Mouse (Mus musculus) embryo, embryonic 10 days (tissue): ENCODE measurements at regions not wholly inside any gene's neighbourhood (a gene's known extent, or its start where the extent isn't known, plus 50 kb on each side); places are given as distances from the start of the nearest gene placed in this dataset.
A peak's percentile ranks its signal among the peaks of the same experiment; 100 is the strongest.

Experiments
- DNase-seq: peaks from one replicate; pipeline ENCODE4 v3.0.0-alpha.2; 2015; ENCODE audit warnings: low spot score

DNA sequence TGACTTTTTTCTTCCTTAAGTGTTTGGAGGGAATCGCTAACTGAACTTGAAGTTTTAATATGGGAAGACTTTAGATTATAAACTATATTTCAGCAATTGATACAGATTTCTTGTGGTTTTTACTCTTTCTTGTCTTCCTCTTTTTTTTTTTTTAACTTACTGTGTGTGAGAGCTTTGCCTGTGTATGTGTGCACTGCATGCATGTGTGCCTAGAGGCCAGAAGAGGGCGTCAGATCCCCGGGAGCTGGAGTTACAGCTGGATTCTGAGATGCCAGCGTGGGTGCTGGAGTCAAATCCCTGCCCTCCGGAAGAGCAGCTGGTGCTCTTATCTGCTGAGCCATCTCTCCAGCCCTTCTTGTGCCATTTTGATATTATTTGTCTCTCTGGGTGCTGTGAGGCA is 129.6 kb downstream of the Trim33 start:
- no peak for DNase-seq

DNA sequence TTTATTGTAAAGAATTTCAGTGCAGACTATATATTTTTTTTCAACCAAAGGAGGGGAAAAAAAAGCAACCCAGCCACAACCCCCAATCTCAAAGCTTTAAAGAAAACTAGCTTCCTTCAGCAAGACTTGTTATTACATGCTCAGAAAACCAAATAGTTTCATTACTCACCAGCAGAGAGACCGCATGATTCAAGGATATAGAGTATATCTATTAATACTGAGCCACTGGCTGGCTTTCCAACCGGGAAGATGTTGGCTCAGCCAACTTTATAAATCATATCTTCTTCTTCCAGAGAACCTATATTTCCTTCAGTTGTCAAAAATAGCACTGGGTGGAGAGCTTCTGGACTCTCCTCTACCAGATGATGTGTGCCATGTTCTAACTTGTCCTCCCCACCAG is 133.2 kb downstream of the Trim33 start:
- no peak for DNase-seq

DNA sequence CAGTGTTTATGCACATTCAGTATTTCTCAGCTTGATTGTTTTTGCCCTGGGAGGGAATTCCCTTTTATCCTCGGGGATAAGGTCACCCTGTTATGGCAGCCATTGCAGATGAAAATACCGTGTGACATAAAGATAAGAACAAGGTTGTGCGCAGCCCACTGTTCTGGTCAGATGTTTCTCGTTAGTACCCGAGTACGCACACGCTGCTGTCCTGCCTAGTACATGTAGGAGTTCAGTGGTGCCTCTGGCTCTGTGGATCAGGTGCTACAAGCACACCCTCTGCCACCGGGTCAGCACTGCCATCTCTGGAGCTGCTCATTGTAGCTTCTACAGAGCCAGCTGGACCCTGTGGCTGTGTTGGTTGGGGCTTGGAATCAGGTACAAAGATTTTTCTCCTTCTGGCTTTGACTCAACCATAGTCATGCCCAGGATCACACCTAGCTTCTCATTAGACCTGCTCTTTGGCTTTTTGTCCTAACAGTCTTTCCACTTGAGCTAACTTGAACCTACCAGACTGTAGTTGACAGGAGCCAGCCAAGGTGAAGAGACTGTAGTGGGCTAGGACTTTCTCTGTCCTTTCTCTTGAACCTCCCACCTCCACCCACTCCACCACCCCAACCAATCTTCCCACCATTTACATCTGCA is 136.1 kb downstream of the Trim33 start:
- DNase-seq, result no peak

DNA sequence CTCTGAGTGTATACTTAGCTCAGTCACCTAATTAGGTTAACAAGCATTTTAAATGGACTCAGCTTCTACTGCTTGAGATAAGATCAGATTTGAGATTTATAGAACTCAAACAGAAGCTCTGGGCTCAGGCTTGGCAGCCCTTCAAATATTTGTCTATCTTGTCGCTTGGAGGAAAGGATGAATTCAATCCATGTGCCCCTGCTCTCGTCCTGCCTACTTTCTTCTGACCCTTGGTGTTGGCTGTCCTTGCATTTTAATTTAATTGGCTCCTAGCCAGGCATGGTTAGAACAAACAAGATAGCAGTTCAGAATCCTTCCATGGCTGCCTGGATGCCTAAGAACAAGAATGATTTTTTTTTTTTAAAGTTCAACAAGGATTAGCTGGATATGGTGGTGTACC is 137.2 kb downstream of the Trim33 start:
- no peak for DNase-seq

DNA sequence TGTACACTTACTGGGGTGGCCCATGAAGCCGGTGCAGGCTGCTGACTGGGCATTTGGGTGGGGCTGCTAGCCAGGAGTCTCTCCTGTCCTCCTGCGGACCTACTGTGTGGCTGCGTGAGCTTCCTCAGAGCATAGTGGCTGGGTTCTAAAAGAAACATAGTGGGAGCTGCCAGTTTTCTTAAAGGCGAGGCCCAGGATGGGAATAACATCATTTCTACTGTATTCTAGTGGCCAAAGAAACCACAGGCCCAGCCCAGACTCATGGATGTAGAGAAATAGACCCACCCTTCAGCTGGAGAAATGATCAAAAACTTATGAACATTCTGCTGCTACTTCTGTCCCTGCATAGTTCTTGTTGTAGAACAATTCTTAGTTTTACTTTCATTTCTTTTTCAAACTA is 138.7 kb downstream of the Trim33 start:
- DNase-seq, result no peak

DNA sequence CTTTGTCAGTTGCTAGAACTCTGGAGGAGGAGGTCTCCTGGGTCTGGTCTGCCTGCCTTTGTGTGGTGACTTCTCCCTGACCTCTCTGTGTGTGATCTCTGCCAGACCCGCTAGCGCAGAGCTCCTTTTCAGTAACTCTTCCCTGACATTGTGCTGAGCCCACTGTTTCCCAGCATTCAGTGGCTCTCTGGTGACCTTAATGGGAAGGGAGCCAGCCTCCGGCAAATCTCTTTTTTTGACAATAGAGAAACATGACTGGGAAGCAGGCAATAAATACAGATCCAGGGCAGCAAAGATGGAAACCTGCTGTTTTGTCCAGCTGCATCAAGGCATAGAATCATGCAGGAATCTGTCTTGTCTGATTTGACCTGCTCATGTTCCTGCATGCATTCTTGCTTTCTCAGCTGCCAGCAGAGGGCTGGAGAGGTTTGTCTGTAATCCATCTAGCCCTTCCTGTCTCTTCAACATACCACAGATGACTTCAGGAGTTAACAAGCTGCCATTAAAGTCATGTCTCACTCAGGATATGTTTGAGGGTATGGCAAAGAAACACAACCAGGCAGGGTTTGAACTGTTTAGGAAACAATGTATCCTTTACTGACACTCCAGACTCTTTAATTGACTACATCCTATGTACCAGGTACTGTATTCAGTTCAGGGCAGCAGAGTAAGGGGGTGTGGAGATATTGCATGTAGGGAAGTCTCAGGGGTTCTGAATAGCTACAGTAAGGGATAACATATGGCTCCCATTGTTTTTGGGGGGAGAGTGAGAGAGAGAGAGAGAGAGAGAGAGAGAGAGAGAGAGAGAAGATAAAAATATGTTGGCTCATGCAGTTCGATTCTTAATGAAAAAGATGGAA is 140.9 kb downstream of the Trim33 start:
- DNase-seq, result peak; percentile 83

DNA sequence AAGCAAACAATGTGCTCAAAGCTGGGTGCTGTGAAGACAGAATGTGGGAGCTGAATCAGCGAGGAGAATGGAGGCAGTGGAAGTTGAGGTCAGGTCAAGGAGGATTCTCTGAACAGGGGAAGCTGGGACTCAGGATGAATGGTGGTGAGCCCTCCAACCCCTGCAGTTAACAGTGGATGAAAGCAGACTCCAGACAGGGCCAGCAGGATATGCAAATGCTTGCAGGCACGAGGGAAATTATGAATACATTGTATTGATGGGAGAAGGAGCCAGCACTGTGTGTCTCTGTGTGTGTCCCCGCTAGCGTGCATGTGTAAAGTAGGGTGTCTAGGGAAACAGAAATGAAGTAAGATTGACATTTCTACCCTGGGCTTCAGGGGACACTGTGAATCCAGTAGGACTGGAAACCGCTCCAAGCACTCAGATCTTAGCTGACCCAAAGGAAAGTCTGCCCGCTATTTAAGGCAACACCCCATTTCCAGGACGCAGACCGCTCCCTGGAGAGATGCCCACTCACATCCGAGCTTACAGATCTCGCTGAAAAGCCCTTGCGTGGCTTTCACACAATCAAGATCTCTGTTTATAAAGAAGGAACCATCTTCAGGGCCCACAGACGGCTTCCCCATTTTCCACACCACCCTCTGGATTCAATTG is 141.7 kb downstream of the Trim33 start:
- peak; percentile 30 for DNase-seq

DNA sequence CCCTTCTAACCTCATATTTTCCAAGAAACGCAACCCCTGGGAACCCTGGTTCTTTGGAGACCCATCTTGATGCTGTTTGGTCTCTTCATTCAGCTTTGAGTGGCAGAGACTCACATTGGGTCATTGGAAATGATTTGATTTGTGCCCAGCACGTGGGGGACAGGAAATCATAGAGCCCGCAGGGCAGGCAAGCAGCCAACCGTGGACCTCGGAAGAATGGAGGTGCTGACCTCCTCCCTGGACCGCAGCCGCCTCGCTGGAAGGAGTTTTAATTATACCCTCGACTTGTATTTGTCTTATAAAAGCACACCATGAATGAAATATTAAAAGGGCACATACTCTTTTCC is 142.2 kb downstream of the Trim33 start:
- no peak for DNase-seq

DNA sequence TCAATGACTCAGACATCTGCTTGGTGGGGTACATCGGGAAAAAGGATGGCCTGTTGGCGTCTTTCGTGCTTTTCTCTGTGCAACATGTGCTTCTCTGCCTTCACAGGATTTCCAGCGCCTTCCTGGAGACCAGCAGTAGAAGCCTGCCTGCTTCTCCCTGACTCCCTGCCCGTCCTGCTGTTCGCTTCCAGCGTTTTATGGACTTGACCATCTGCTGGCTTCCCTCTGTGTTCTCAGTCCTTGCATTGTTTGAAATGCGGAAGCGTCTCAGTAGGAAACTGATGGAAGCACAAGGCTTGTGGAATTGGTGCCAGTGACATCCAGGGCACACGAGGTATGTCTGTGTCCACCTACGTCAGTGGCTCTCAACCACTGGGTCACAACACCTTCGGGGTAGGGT is 143.7 kb downstream of the Trim33 start:
- DNase-seq, result no peak

DNA sequence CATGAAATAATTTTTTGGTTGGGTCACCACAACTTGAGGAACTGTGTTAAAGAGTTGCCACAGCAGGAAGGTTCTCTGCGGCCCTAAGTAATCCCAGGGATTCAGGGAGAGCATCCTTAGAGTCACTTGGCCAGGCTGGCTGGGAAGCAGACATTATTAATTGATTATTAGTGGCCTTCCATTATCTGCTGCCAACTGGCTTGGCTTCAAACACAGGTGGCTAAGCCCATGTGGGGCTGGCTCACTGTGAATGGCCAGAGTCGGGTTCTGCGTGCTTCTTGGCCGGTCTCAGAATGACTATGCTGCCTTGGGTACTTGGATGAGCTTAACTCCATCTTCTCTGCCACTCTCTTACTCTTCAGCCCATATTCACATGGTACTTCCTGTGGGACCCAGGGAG is 144.2 kb downstream of the Trim33 start:
- DNase-seq, result no peak

DNA sequence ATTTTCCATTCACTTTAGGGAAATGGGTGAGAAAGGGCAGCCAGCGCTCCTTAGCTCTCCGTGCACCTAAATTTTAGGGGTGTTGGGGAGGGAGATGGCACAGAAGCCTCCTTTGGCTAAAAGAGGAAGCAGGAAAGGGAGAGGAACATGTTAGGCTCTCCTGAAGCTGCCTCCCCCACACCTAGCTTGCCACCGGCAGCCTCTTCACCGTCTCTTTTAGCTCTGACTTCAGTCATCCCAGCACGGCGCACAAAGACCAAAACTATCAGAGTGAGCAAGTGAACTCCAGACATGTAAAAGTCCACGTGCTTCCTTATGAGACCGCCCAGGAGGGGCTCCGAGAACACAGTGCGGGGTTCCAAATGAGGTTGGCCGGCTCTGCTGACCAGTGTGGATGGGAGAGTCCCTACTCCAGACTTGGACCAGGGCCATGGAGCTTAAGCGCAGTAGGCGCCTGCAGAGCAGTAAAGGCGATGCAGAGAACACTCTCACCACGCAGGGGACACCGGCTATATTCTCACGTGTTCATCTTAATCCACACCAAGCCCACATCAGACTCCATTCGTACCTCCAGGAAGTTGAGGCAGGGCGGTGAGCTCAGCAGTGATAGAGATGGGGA is 146.8 kb downstream of the Trim33 start:
- DNase-seq, result no peak

DNA sequence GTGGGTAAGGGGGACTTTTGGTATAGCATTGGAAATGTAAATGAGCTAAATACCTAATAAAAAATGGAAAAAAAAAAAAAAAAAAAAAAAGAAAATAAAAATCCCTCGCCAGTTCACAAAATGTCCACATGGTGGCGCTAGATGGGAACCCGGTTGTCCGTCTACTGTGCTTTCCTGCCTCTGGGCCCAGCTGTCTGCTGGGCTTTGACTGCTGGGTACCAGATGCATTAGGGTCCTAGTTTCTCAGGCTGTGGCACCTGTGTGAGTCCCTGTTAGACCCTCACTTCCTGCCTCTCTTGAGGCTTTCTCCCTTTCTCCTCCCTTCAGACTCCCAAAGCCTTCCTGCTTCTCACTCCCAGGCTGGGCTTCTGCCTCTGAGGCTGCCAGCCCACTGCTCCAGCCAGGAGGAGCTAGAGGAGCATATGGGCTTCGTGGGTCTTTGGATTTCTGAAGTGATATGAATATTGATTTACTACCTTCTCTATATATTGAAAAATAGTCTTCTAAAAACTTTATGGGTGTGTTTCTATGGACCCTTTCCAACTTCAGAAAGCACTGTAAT is 145.7 kb upstream of the Syt6 start:
- DNase-seq, result no peak

DNA sequence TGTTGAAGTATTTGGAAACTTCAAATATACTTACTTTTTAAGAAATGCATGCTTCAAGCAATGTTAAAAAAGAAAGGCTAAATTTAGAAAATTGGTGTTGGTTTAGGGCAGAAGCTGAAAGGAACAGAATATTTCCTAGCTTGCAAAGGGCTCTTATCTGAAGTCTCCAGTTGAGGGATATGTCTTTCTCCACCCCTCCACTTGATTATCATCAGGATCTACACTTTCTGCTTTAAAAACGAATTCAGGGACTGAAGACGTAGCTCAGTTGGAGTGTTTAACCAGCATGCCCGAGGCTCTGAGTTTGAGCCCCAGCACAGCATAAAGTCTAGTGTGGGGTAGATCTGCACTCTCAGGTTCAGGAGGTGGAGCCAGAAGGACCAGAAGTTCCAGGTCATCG is 144.9 kb upstream of the Syt6 start:
- no peak for DNase-seq

DNA sequence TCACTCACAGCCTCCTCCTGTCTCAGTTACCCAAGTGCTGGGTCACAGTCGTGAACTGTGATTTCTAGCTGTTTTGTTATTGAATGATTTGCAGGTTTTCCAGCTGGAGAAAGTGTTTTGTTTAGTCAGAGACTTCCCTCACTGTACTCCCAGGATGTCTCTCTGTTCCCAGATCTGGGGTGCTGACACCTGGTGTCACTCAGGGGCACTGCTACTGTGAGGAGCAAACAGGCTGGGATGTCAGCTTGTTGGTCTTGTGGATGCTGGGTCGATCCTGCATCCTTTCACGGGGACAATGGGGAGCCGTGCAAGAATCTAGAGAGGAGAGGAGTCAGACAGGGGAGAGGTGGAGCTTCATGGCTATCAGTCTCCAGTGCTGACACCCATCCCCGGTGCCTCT is 142.8 kb upstream of the Syt6 start:
- DNase-seq, result no peak

DNA sequence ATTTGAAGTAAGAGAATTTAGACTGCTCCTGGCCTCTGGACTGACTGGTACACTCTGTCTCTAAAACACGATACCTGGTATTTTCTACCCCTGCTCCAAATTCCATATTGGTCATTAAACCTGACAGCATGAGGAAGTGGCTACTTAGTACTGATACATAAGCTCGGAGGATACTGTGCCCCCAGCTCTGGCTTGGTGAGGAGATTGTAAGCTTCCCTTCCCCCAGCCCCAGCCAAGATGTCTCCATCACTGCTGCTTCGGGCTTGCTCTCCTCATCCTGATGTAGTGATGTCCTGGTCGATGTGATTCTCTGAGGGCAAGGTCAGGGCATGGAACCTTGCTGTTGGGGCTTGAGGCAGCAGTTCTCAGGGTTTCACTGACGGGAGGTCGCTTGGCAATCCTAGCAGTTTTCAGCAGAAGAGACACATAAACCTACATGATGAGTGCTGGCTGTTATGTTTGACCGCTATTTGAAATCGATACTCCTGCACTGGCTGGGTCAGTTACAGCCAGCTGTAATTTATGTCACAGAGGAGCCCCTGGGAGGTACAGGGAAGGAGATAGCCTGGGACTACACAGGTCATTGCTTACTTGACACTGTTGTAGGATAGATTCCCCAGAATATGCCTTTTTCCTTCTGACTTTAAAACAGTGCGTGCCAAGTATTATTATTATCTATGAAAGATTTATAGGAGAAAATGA is 138.0 kb upstream of the Syt6 start:
- DNase-seq, result no peak

DNA sequence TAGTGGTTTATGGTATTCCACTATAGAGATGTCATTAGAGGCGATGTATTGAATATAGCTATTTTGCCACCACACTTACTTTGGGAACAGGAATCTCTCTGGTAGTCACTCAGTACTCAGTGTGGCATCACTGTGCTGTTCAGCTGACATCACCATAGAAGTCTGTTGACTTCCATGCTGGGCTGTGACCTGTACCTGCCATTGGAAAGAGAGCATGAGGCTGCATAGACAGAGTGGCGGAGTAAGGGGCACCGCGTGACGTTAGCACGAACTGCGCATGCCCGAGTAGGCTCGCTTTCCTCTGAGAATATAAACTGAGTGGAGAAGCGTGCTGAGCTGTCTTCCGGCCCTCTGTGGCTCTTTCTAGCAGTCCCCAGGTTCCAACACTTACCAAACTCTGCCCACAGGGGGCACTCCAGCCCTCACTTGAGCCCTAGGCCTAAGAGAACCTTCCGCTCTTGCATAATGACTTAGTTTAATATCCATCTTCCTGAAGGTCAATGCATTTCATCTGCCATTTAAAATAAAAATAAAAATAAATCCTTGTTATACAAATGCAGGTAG is 136.2 kb upstream of the Syt6 start:
- peak; percentile 73 for DNase-seq

DNA sequence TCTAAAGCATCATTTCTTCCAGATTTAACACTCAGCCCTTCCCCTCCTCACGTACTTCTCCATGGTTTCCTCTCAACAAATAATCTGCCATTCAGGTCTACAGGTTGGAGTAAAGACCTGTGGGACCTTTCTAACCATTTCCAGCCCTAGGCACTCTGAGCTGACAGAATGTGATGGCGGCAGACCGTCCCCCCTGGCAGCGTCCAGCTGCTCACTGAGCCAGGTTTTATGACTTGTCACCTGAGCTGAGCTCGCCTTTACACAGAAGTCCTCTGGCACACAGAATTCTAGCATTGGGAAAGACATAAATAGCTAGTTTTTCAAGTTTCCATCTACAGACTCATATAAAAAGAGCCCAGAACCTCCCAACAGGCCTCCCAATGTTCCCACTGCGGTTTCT is 131.8 kb upstream of the Syt6 start:
- DNase-seq, result no peak

DNA sequence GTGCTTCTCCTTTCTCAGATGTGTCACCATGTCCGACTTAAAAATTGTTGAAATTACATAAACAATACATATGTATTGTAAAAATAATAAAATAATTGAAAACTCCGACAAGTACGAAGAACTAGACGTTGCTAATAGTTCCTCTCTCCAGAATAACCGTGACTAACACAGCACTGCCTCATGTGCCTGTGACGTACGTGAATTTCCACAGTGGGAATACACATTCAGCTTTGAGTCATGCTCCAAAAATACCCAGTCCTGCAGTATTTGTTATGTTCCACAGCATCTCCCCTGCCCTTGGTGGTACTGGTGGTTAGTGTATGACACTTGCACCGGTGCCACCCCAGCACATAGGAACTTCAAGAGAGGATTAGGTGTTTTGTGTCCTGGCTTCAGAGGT is 129.2 kb upstream of the Syt6 start:
- no peak for DNase-seq

DNA sequence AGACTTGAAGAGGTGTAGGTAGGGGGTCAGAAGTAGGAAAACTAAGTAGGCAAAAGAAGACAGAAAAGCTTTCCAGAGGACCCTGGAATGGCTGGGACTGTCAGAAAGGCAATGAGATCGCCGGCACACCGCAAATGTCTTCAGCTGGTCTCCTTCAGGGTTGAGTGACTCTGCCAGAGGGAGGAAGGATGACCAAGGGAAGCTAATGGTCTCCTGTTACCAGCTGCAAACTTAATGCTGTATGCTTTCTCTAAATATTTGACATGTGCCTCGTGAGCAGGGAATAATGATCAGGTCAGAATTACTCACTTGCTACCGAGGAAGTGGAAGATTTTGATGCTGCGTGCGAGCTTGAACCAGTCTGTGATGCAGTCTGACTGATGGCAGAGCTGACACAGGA is 125.2 kb upstream of the Syt6 start:
- no peak for DNase-seq

DNA sequence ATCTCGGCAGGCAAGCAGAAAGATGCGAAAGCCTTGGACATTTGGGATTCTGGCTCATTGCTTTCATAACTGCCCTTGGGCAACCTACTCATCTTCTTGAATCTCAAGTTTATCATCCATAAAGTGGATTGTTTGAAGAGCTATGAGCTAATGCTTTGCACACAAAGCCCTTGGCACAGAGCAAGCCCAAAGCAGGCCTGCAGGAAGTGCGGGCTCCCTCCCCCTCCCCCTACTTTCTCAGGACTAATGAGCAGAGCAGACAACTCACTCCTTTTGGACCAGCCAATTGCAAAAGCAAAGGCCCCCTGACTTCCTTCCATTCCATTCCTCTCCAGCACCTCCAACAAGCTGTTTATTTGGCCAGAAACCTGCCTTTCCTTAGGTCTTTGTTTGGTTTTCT is 123.1 kb upstream of the Syt6 start:
- no peak for DNase-seq

DNA sequence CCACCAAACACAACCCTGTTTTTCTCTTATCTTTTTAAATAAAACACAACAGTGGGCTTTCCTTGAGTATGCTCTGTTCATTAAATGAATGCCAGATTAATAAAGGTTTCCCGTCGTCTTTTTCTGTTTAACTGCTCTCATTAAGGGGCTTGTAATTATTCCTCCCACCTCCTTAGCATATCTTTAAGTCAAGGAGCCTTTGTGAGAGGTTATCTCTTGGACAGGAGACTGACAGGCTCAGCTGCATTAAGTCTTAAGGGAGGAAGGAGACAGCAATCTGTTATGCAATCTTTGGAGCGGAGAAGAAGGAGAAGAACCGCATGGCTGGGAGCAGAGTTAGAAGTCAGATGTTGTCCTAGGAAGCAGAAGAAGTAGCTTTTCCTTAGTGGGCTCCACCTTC is 111.3 kb upstream of the Syt6 start:
- DNase-seq, result no peak

DNA sequence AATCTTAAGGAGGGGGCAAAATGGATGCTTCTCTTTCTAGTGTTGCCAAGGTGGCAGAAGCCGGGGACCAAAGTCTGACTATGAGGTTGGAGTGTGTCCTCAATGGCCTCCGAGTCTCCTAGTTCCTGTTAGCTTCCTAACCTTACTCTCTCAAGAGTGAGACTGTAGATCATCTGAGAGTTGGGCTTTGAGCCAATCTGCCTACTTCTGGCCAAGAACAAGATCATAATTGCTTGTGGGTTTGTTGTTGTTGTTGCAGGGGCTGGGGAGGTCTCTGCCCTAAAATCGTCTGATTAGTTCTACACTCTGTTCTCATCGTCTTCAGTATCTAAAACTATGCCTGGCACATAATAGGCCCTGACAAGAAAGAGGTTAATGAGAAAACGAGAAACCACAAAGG is 110.8 kb upstream of the Syt6 start:
- no peak for DNase-seq
